Mouse (Mus musculus): ENCODE data around the gene Klc2. TPM values are rescaled to one million over a fixed set of nuclear protein-coding genes. Genes with fewer than 3 reads are reported as not detected.
"Not testable (repeated sequence)": the region's sequence is repeated elsewhere in the genome, so short reads cannot be mapped to it uniquely, and the experiment has no call there.

Klc2 gene
- polyA plus RNA-seq, 1 experiment, result 318 TPM

DNA sequence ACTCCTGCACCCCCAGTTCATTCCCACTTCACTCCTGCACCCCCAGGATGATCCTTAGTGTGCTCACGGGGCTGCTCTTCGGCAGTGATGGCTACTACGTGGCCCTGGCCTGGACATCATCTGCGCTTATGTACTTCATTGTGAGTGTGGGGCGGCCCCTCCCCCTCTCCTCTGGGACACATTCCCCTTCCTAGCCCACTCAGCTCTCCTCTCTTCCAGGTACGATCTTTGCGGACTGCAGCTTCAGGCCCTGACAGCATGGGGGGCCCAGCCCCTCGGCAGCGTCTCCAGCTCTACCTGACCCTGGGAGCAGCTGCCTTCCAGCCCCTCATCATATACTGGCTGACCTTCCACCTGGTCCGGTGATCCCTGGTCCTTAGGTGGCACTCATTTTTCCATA is 26.3 kb downstream of the Klc2 start:
- Histone ChIP-seq H3K4me3 (replicated peaks; ENCODE audit: insufficient read depth, low read depth, low read length) (no peak overlapping the region), H3K27ac (ENCODE audit: insufficient read depth, low read length) (no peak overlapping the region), H3K4me1 (ENCODE audit: control insufficient read depth, insufficient read depth, low read length) (peaks cover 20% of the 10 kb centered on the region), H3K27me3 (ENCODE audit: control insufficient read depth, insufficient read depth, low read length) (no peaks in the 10 kb centered on the region)
- 87% methylated on average over 10 of the region's 10 CpGs for WGBS
- no peak for DNase-seq
- TF ChIP-seq CTCF (IDR thresholded peaks at IDR 0.05; ENCODE audit: borderline replicate concordance, insufficient read depth, low read depth, low read length), result no peak
- TF ChIP-seq POLR2A (IDR thresholded peaks at IDR 0.05; ENCODE audit: borderline replicate concordance, insufficient read depth, low read length), result no peak

DNA sequence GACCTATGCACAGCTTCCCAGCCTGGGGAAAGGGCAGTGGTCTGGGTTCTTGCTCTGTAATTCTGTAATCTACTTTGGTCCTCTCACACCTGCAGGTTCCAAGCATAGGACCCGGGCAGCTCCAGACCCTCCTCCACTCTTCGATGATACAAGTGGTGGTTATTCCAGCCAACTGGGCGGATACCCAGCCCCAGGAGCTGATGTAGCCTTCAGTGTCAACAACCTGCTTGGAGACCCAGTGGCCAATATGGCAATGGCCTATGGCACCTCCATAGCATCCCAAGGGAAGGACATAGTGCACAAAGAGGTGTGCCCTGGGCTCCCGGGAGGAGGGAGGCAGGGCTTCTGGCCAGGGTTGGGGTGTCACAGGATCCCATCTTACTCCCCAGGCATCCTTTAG is 29.0 kb downstream of the Klc2 start:
- Histone ChIP-seq H3K27ac (ENCODE audit: insufficient read depth, low read length) (no peak overlapping the region), H3K4me3 (replicated peaks; ENCODE audit: insufficient read depth, low read depth, low read length) (peak overlapping the region; percentile 88), H3K4me1 (ENCODE audit: control insufficient read depth, insufficient read depth, low read length) (peaks cover 3% of the 10 kb centered on the region), H3K27me3 (ENCODE audit: control insufficient read depth, insufficient read depth, low read length) (no peaks in the 10 kb centered on the region)
- peak in 1 of 2 experiments; percentile 31 for DNase-seq
- WGBS, result 84% methylated on average over 4 of the region's 4 CpGs
- TF ChIP-seq CTCF (IDR thresholded peaks at IDR 0.05; ENCODE audit: borderline replicate concordance, insufficient read depth, low read depth, low read length) (no peak), POLR2A (IDR thresholded peaks at IDR 0.05; ENCODE audit: borderline replicate concordance, insufficient read depth, low read length) (no peak)

DNA sequence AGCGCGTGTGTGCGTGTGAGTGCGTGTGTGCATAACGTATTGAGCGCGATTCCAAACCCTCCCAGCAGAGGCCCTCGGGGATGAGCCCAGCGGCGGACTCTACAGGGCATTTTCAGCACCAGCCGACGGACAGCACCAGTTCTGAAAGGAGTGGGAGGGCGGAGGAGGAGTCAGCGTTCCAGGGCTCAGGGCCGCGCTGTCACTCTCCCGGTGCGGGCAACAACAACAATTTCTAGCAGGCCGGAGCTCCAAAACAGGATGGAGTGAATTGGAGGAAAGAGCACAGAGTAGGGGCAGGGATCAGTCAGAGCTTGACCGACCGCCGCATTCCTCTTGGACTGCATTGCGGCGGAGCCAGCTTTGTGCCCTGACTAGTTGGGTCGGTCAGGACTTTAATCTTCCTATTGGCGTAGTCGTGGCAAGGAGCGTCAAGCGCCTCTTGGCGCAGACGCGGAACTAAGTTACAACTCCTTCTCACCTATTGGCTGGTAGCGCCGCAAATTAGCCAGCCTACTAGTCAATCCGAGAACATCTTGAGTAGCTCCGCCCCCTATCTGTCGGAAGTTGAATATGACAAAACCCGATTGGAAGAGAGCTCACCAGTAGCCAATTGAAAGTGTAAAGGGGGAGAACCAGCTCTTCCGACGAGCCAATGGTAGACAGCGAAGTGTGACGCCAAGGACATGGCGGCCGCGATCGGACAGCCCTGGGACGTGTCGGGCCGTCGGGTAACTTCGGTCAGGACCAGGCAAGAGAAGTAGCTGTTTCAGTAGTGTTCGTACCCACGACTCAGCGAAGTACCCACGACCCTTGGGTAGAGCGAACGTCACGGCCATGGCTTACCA is 30.3 kb downstream of the Klc2 start, which contains the start of gene Yif1a:
Gene Yif1a, plus strand, starts transcription at position 655 of the 845 bp plus-strand sequence.
- no peaks in the 10 kb centered on the region for H3K27me3 ChIP-seq (ENCODE audit: control insufficient read depth, insufficient read depth, low read length)
- DNase-seq, result peak; percentile 92 to 99
- H3K4me1 ChIP-seq (ENCODE audit: control insufficient read depth, insufficient read depth, low read length), result peaks cover 5% of the 10 kb centered on the region
- peak within 1 kb of the TSS; percentile 88 for H3K4me3 ChIP-seq (replicated peaks; ENCODE audit: insufficient read depth, low read depth, low read length)
- peak; percentile 43 for TF ChIP-seq CTCF (IDR thresholded peaks at IDR 0.05; ENCODE audit: borderline replicate concordance, insufficient read depth, low read depth, low read length)
- peak; percentile 68 for TF ChIP-seq POLR2A (IDR thresholded peaks at IDR 0.05; ENCODE audit: borderline replicate concordance, insufficient read depth, low read length)
- WGBS, result under 1% methylated on average over 58 of the region's 58 CpGs
- peak within 1 kb of the TSS; percentile 70 for H3K27ac ChIP-seq (ENCODE audit: insufficient read depth, low read length)

DNA sequence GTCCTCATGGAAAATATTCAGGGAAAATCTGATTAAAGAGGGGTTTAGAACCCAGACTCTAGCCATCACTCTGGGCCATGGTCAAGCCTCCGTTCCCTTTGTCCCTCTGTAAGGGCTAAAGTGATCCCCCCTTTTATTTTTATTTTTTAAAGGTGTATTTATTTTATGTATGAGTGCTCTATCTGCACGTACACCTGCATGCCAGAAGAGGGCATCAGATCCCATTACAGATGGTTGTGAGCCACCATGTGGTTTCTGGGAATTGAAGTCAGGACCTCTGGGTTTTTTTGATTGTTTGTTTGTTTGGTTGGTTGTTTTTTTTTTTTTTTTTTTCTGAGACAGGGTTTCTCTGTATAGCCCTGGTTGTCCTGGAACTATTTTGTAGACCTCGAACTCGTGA is 31.8 kb downstream of the Klc2 start:
- not testable (repeated sequence) for DNase-seq; H3K4me1 ChIP-seq (ENCODE audit: control insufficient read depth, insufficient read depth, low read length); H3K27me3 ChIP-seq (ENCODE audit: control insufficient read depth, insufficient read depth, low read length); H3K27ac ChIP-seq (ENCODE audit: insufficient read depth, low read length); H3K4me3 ChIP-seq (replicated peaks; ENCODE audit: insufficient read depth, low read depth, low read length)
- WGBS, result 65% methylated on average over 4 of the region's 4 CpGs
- TF ChIP-seq CTCF (IDR thresholded peaks at IDR 0.05; ENCODE audit: borderline replicate concordance, insufficient read depth, low read depth, low read length), result peak; percentile 17; the same call in 1 of the 2 replicates

DNA sequence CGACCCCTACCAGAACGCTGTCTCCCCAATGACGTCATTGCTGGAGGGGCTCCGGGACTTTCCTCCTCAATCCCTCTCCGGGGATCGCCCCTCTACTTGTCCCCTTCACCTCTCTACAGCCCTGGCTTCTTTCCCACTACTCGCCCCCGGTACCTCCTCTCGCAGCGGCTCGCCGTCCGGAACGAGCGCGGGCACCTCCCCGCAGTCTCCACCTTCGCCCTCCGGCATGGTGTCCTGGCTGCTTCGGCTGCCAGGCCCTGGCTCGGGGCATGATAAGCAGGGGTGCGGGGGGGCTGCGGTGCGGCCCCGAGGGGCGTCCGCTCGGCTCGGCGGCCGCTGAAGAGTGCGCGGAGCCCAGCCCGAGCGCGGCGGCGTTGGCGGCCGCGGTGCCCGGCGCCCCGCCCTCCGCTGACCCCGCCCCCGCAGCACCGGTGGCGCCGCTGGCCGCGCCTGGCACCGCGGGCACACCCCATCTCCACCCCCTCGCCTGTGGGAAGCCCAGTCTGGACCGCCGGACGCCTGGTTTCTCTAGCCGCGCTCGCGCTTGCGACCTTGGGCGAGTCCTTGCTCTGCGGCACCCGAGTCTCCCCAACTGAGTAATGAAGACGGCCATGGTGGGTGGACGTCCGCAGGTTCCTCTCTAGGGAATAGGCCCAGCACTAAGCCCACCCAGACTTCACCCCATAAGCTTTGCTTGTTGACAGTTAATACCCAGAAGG is 33.1 kb downstream of the Klc2 start, which contains the start of gene Tmem151a:
Gene Tmem151a, minus strand, starts transcription at position 387 of the 719 bp plus-strand sequence.
- Histone ChIP-seq H3K27ac (ENCODE audit: insufficient read depth, low read length) (peak within 1 kb of the TSS; percentile 98), H3K4me3 (replicated peaks; ENCODE audit: insufficient read depth, low read depth, low read length) (peak within 1 kb of the TSS; percentile 64), H3K4me1 (ENCODE audit: control insufficient read depth, insufficient read depth, low read length) (peaks cover 10% of the 10 kb centered on the region), H3K27me3 (ENCODE audit: control insufficient read depth, insufficient read depth, low read length) (no peaks in the 10 kb centered on the region)
- no peak for TF ChIP-seq CTCF (IDR thresholded peaks at IDR 0.05; ENCODE audit: borderline replicate concordance, insufficient read depth, low read depth, low read length)
- TF ChIP-seq POLR2A (IDR thresholded peaks at IDR 0.05; ENCODE audit: borderline replicate concordance, insufficient read depth, low read length), result peak; percentile 69; the same call in 1 of the 2 replicates
- under 1% methylated on average over 54 of the region's 69 CpGs for WGBS
- peak; percentile 80 for DNase-seq

DNA sequence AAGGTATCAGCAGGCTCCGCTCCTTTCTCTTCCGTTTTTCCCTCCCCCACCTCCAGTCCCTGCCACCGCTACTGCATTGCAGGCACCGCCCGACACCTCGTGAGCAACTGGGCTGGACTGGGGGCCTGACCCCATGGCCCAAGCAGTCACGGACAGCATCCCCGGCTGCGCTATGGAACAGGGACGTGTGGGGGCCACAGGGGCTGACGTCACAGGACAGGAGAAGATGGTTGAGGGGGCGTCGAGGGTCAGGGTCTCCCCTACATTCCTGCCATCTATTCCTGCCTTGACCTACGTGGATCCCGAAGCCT is 33.6 kb downstream of the Klc2 start:
- no peaks in the 10 kb centered on the region for H3K27me3 ChIP-seq (ENCODE audit: control insufficient read depth, insufficient read depth, low read length)
- peaks cover 10% of the 10 kb centered on the region for H3K4me1 ChIP-seq (ENCODE audit: control insufficient read depth, insufficient read depth, low read length)
- WGBS, result 1% methylated on average over 15 of the region's 15 CpGs
- peak overlapping the region; percentile 64 for H3K4me3 ChIP-seq (replicated peaks; ENCODE audit: insufficient read depth, low read depth, low read length)
- TF ChIP-seq CTCF (IDR thresholded peaks at IDR 0.05; ENCODE audit: borderline replicate concordance, insufficient read depth, low read depth, low read length) (no peak), POLR2A (IDR thresholded peaks at IDR 0.05; ENCODE audit: borderline replicate concordance, insufficient read depth, low read length) (no peak)
- peak; percentile 58 to 63 for DNase-seq
- peak overlapping the region; percentile 98 for H3K27ac ChIP-seq (ENCODE audit: insufficient read depth, low read length)

DNA sequence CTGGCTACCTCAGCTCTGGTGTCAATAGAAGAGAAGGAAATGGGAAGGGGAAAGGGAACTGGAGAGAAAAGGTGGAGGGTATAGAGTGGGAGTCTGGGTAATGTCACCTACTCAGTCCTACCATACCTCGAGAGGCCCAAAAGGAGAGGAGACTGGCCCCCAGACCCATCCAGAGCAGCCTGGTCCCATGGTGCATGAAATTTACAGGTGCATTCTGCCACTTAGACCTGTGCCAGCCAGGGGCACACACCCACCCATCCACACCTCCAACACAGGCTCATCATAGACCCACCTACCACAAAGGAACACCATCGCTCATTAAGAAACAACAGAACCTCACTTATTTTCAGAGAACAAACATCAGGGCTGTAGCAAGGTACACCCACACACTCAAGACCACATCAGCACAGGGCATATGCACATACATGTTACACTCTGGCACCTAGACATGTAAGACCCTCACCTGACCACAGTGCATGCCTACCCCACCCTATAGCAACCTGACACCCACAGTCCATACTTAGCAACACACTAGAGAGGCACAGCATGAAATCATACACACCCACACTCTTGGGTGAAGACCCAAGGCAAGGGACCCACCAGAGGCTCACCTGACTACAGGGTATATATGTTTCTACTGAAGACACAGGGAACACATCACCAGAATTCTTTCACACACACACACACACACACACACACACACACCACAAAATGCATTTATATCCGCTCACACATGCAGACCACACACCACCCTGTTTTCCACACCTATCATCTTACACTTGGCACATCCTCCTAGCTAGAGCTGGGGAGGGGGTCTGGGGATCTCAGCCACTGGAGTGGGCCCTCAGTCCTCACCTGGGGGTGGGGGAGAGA is 34.2 kb downstream of the Klc2 start:
- peak overlapping the region; percentile 98; the same call in 1 of the 2 replicates for H3K27ac ChIP-seq (ENCODE audit: insufficient read depth, low read length)
- H3K27me3 ChIP-seq (ENCODE audit: control insufficient read depth, insufficient read depth, low read length), result no peaks in the 10 kb centered on the region
- no peak for TF ChIP-seq POLR2A (IDR thresholded peaks at IDR 0.05; ENCODE audit: borderline replicate concordance, insufficient read depth, low read length)
- TF ChIP-seq CTCF (IDR thresholded peaks at IDR 0.05; ENCODE audit: borderline replicate concordance, insufficient read depth, low read depth, low read length), result no peak
- peak overlapping the region; percentile 64 for H3K4me3 ChIP-seq (replicated peaks; ENCODE audit: insufficient read depth, low read depth, low read length)
- H3K4me1 ChIP-seq (ENCODE audit: control insufficient read depth, insufficient read depth, low read length), result peaks cover 10% of the 10 kb centered on the region
- 69% methylated on average over 3 of the region's 3 CpGs for WGBS
- DNase-seq, result no peak
